Mouse (Mus musculus) lung, adult 2 months (tissue): Measurements from ENCODE around the gene Psmc3ip.

Experiments used
- CTCF ChIP-seq: fragments of 200-500 bp; IDR thresholded peaks from 2 replicates; pipeline ENCODE4 v1.5.1; 2011; ENCODE audit warnings: mild to moderate bottlenecking, low read length, control low read depth; ENCODE audit not compliant: insufficient read depth
- POLR2A ChIP-seq: fragments of 200-500 bp; IDR thresholded peaks from 2 replicates; pipeline ENCODE4 v1.6.1; 2011; ENCODE audit warnings: low read depth, mild to moderate bottlenecking, control low read depth, low read length, borderline replicate concordance; ENCODE audit errors: extremely low read depth

DNA sequence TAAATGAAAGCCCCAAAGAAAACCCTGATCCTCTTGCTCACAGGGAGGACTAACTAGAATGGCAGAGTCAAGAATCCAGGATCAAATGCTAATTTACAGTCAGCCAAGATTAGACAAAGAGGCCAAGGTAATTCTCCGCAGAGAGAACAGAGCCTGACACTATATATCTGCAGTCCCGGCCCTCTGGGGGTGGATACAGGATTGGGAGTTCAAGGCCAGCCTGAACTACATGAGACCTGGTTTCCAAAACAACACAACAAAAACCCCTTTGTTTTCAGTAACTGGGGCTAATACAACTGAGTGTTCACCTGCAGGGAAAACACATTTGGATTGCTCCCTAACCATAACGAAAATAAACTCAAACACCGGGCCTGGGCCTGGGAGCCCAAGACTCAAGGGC is 30.8 kb downstream of the Psmc3ip start:
- TF ChIP-seq POLR2A, result no peak
- TF ChIP-seq CTCF, result no peak
